Mouse (Mus musculus) heart, adult 10 weeks (tissue): ENCODE data around the gene Myd88. TPM values are rescaled to one million over a fixed set of nuclear protein-coding genes. Genes with fewer than 3 reads are reported as not detected.

Source experiments
- polyA plus RNA-seq: library from polyadenylated mRNA; stranded (reverse); fragments of 350-450 nt; fragmentation: Illumina TruSeq; extraction: RNeasy Lipid Tissue Mini Kit (QIAGEN cat#74804); gene quantifications from one replicate; pipeline ENCODE4 v1.2.3, GENCODE M21; 2014; ENCODE audit warnings: low read depth, low replicate concordance

Myd88 gene
- polyA plus RNA-seq: 15.7 TPM

GRCm38 (mm10) chr9:119340909-119341816 lies at the start of gene Myd88:
Gene Myd88 (minus strand): TSS chr9:119341411.

GRCm38 (mm10) chr9:119365284-119365683 lies 24.1 kb upstream of the Myd88 start, which contains the start of gene Slc22a14:
Gene Slc22a14 (minus strand): TSS chr9:119365553.

GRCm38 (mm10) chr9:119357331-119358057 lies 16.3 kb upstream of the Myd88 start, which contains the start of gene Xylb:
Gene Xylb (plus strand): TSS chr9:119357381.

GRCm38 (mm10) chr9:119339558-119340211 lies 1.5 kb downstream of the Myd88 start, which contains the start of gene Acaa1a:
Gene Acaa1a (plus strand): TSS chr9:119339676.

GRCm38 (mm10) chr9:119322289-119323259 lies 18.6 kb downstream of the Myd88 start, which contains the start of gene Oxsr1:
Gene Oxsr1 (minus strand): TSS chr9:119322427.

Other genes starting within 250 kb of the Myd88 start
- gene Plcd1, start 247.9 kb downstream of the Myd88 start, polyA plus RNA-seq: 25.7 TPM
- 0.13 TPM for gene Dlec1, start 238.9 kb downstream of the Myd88 start, polyA plus RNA-seq
- gene Acaa1b, start 184.3 kb downstream of the Myd88 start, polyA plus RNA-seq: 1.3 TPM
- gene Gm47289, start 182.2 kb downstream of the Myd88 start, polyA plus RNA-seq: not detected
- not detected for gene Slc22a13, start 132.3 kb downstream of the Myd88 start, polyA plus RNA-seq
- 36.4 TPM for gene Oxsr1, start 19.0 kb downstream of the Myd88 start, polyA plus RNA-seq
- gene Acaa1a, start 1.7 kb downstream of the Myd88 start, polyA plus RNA-seq: 80.0 TPM
- gene Xylb, start 16.0 kb upstream of the Myd88 start, polyA plus RNA-seq: 0.92 TPM
- gene Slc22a14, start 24.1 kb upstream of the Myd88 start, polyA plus RNA-seq: not detected
- 2.5 TPM for gene Acvr2b, start 60.7 kb upstream of the Myd88 start, polyA plus RNA-seq
- 2.4 TPM for gene Exog, start 103.5 kb upstream of the Myd88 start, polyA plus RNA-seq
- 99.8 TPM for gene Scn5a, start 237.6 kb upstream of the Myd88 start, polyA plus RNA-seq